Mouse (Mus musculus) erythroblast, adult 5-6 weeks (primary cell): ENCODE results near the gene Ide. TPM values are rescaled to one million over a fixed set of nuclear protein-coding genes. Genes with fewer than 3 reads are reported as not detected.

Source experiments
- ATAC-seq: replicated peaks from 2 replicates; pipeline ENCODE4 v1.8.0; 2016; ENCODE audit warnings: moderate number of reproducible peaks, mild to moderate bottlenecking, moderate TSS enrichment, inconsistent platforms; ENCODE audit not compliant: poor library complexity, low FRiP score, severe bottlenecking
- total RNA-seq, 2 experiments: library from RNA; stranded (forward) in 1 of 2; stranded (reverse) in 1 of 2; fragments of 150-400 nt in 1 of 2; fragments of 200-764, 138-1000 nt in 1 of 2; gene quantifications; 2 replicates each; pipeline versions ENCODE4 v1.2.3 to v1.2.4; 2015 to 2017; ENCODE audit warnings: low replicate concordance in 2 of 2

Gene Ide
- total RNA-seq, 2 experiments from 2014 or later, result 13.5 to 17.3 TPM

- ATAC-seq, result no peak
Measured at GRCm38 (mm10) chr19:37281710-37282109, 55.9 kb downstream of the Ide start.

- ATAC-seq, result no peak
Measured at GRCm38 (mm10) chr19:37279194-37279593, 58.5 kb downstream of the Ide start.

- ATAC-seq, result 0 out of 2 replicates have a peak, but pooled peaks have one; percentile 4
Measured at GRCm38 (mm10) chr19:37275555-37275954, 62.1 kb downstream of the Ide start.

GRCm38 (mm10) chr19:37269106-37269505, 68.5 kb downstream of the Ide start:
- no peak for ATAC-seq

- peak; percentile 96 for ATAC-seq
Measured at GRCm38 (mm10) chr19:37265333-37266103, 72.1 kb downstream of the Ide start.

- ATAC-seq, result no peak
Measured at GRCm38 (mm10) chr19:37263943-37264897, 73.4 kb downstream of the Ide start.

GRCm38 (mm10) chr19:37263566-37263942, 74.1 kb downstream of the Ide start:
- ATAC-seq, result no peak

- no peak for ATAC-seq
Measured at GRCm38 (mm10) chr19:37262389-37262788, 75.3 kb downstream of the Ide start.

GRCm38 (mm10) chr19:37255321-37255720, 82.3 kb downstream of the Ide start:
- no peak for ATAC-seq

GRCm38 (mm10) chr19:37252104-37252503, 85.5 kb downstream of the Ide start:
- 0 out of 2 replicates have a peak, but pooled peaks have one; percentile 50 for ATAC-seq

- no peak for ATAC-seq
Measured at GRCm38 (mm10) chr19:37248199-37248598, 89.5 kb downstream of the Ide start.

GRCm38 (mm10) chr19:37246859-37247258, 90.8 kb downstream of the Ide start:
- no peak for ATAC-seq

GRCm38 (mm10) chr19:37242707-37243106, 94.9 kb downstream of the Ide start:
- no peak for ATAC-seq

GRCm38 (mm10) chr19:37241201-37241600, 96.5 kb downstream of the Ide start:
- ATAC-seq, result no peak

GRCm38 (mm10) chr19:37239096-37239495, 98.6 kb downstream of the Ide start:
- ATAC-seq, result no peak

GRCm38 (mm10) chr19:37238651-37239050, 99.0 kb downstream of the Ide start:
- 0 out of 2 replicates have a peak, but pooled peaks have one; percentile 3 for ATAC-seq

- ATAC-seq, result peak; percentile 60
Measured at GRCm38 (mm10) chr19:37237712-37238437, 99.8 kb downstream of the Ide start.

- peak; percentile 46 for ATAC-seq
Measured at GRCm38 (mm10) chr19:37237306-37237705, 100.3 kb downstream of the Ide start.

GRCm38 (mm10) chr19:37235818-37236217, 101.8 kb downstream of the Ide start:
- no peak for ATAC-seq
